Mouse (Mus musculus): ENCODE data around the gene Aldh8a1. TPM values are rescaled to one million over a fixed set of nuclear protein-coding genes. Genes with fewer than 3 reads are reported as not detected.

Aldh8a1 gene
- polyA plus RNA-seq, 1 experiment from 2014 or later, result not detected

- no peak overlapping the region for H3K4me2 ChIP-seq (ENCODE audit: low read depth, low read length)
- H3K27me3 ChIP-seq (ENCODE audit: control insufficient read depth, insufficient read depth, low read length), result no peaks in the 10 kb centered on the region
- no peaks in the 10 kb centered on the region for H3K4me1 ChIP-seq (ENCODE audit: control insufficient read depth, insufficient read depth, low read length)
- no peaks in the 10 kb centered on the region for H3K9me3 ChIP-seq (replicated peaks; ENCODE audit: control insufficient read depth, low read length)
- DNase-seq (ENCODE audit: low spot score), result no peak
- H3K36me3 ChIP-seq (replicated peaks; ENCODE audit: control insufficient read depth, insufficient read depth, low read depth, low read length), result peaks cover 2% of the 10 kb centered on the region; the same call in 1 of the 2 replicates
- no peak for ATAC-seq (replicated peaks; ENCODE audit: insufficient number of reproducible peaks, low FRiP score, low TSS enrichment, low read depth)
- no peak overlapping the region for H3K9ac ChIP-seq (replicated peaks; ENCODE audit: low read length)
- H3K27ac ChIP-seq (replicated peaks; ENCODE audit: low read depth, low read length), result no peak overlapping the region
- 85% methylated on average over 4 of the region's 4 CpGs for WGBS
- H3K4me3 ChIP-seq (ENCODE audit: low read depth, low read length), result no peak overlapping the region
Observed at GRCm38 (mm10) chr10:21359086-21359485, 18.0 kb upstream of the Aldh8a1 start.

GRCm38 (mm10) chr10:21361871-21362270, 15.2 kb upstream of the Aldh8a1 start:
- no peaks in the 10 kb centered on the region for H3K9me3 ChIP-seq (replicated peaks; ENCODE audit: control insufficient read depth, low read length)
- no peaks in the 10 kb centered on the region for H3K27me3 ChIP-seq (ENCODE audit: control insufficient read depth, insufficient read depth, low read length)
- H3K4me1 ChIP-seq (ENCODE audit: control insufficient read depth, insufficient read depth, low read length), result no peaks in the 10 kb centered on the region
- H3K4me2 ChIP-seq (ENCODE audit: low read depth, low read length), result no peak overlapping the region
- H3K4me3 ChIP-seq (ENCODE audit: low read depth, low read length), result no peak overlapping the region
- H3K27ac ChIP-seq (replicated peaks; ENCODE audit: low read depth, low read length), result no peak overlapping the region
- ATAC-seq (replicated peaks; ENCODE audit: insufficient number of reproducible peaks, low FRiP score, low TSS enrichment, low read depth) (no peak), DNase-seq (ENCODE audit: low spot score) (no peak)
- no peaks in the 10 kb centered on the region; the same call in none of the 2 replicates for H3K36me3 ChIP-seq (replicated peaks; ENCODE audit: control insufficient read depth, insufficient read depth, low read depth, low read length)
- WGBS, result 85% methylated on average over 7 of the region's 7 CpGs
- H3K9ac ChIP-seq (replicated peaks; ENCODE audit: low read length), result no peak overlapping the region

- H3K9ac ChIP-seq (replicated peaks; ENCODE audit: low read length), result no peak overlapping the region
- H3K4me3 ChIP-seq (ENCODE audit: low read depth, low read length), result no peak overlapping the region
- H3K9me3 ChIP-seq (replicated peaks; ENCODE audit: control insufficient read depth, low read length), result no peaks in the 10 kb centered on the region
- no peak overlapping the region for H3K27ac ChIP-seq (replicated peaks; ENCODE audit: low read depth, low read length)
- no peaks in the 10 kb centered on the region; the same call in none of the 2 replicates for H3K36me3 ChIP-seq (replicated peaks; ENCODE audit: control insufficient read depth, insufficient read depth, low read depth, low read length)
- no peaks in the 10 kb centered on the region for H3K27me3 ChIP-seq (ENCODE audit: control insufficient read depth, insufficient read depth, low read length)
- no peak overlapping the region for H3K4me2 ChIP-seq (ENCODE audit: low read depth, low read length)
- DNase-seq (ENCODE audit: low spot score), result no peak
- ATAC-seq (replicated peaks; ENCODE audit: insufficient number of reproducible peaks, low FRiP score, low TSS enrichment, low read depth), result no peak
- WGBS, result 88% methylated on average over 4 of the region's 4 CpGs
- H3K4me1 ChIP-seq (ENCODE audit: control insufficient read depth, insufficient read depth, low read length), result no peaks in the 10 kb centered on the region
Observed at GRCm38 (mm10) chr10:21363297-21363696, 13.8 kb upstream of the Aldh8a1 start.

- Histone ChIP-seq H3K4me1 (ENCODE audit: control insufficient read depth, insufficient read depth, low read length) (no peaks in the 10 kb centered on the region), H3K4me2 (ENCODE audit: low read depth, low read length) (no peak overlapping the region), H3K4me3 (ENCODE audit: low read depth, low read length) (no peak overlapping the region), H3K36me3 (replicated peaks; ENCODE audit: control insufficient read depth, insufficient read depth, low read depth, low read length) (no peaks in the 10 kb centered on the region; the same call in none of the 2 replicates), H3K27me3 (ENCODE audit: control insufficient read depth, insufficient read depth, low read length) (no peaks in the 10 kb centered on the region), H3K9ac (replicated peaks; ENCODE audit: low read length) (no peak overlapping the region), H3K9me3 (replicated peaks; ENCODE audit: control insufficient read depth, low read length) (no peaks in the 10 kb centered on the region), H3K27ac (replicated peaks; ENCODE audit: low read depth, low read length) (no peak overlapping the region)
- 93% methylated on average over 7 of the region's 7 CpGs for whole genome bisulfite sequencing
- DNase-seq (ENCODE audit: low spot score), result no peak
- no peak for ATAC-seq (replicated peaks; ENCODE audit: insufficient number of reproducible peaks, low FRiP score, low TSS enrichment, low read depth)
Observed at GRCm38 (mm10) chr10:21364946-21365345, 12.1 kb upstream of the Aldh8a1 start.

- Histone ChIP-seq H3K4me1 (ENCODE audit: control insufficient read depth, insufficient read depth, low read length) (no peaks in the 10 kb centered on the region), H3K4me2 (ENCODE audit: low read depth, low read length) (no peak overlapping the region), H3K27me3 (ENCODE audit: control insufficient read depth, insufficient read depth, low read length) (no peaks in the 10 kb centered on the region), H3K27ac (replicated peaks; ENCODE audit: low read depth, low read length) (no peak overlapping the region), H3K4me3 (ENCODE audit: low read depth, low read length) (no peak overlapping the region), H3K9me3 (replicated peaks; ENCODE audit: control insufficient read depth, low read length) (no peaks in the 10 kb centered on the region), H3K36me3 (replicated peaks; ENCODE audit: control insufficient read depth, insufficient read depth, low read depth, low read length) (no peaks in the 10 kb centered on the region; the same call in none of the 2 replicates), H3K9ac (replicated peaks; ENCODE audit: low read length) (no peak overlapping the region)
- DNase-seq (ENCODE audit: low spot score) (no peak), ATAC-seq (replicated peaks; ENCODE audit: insufficient number of reproducible peaks, low FRiP score, low TSS enrichment, low read depth) (no peak)
- 85% methylated on average over 4 of the region's 4 CpGs for WGBS
Observed at GRCm38 (mm10) chr10:21365897-21366296, 11.2 kb upstream of the Aldh8a1 start.

DNA sequence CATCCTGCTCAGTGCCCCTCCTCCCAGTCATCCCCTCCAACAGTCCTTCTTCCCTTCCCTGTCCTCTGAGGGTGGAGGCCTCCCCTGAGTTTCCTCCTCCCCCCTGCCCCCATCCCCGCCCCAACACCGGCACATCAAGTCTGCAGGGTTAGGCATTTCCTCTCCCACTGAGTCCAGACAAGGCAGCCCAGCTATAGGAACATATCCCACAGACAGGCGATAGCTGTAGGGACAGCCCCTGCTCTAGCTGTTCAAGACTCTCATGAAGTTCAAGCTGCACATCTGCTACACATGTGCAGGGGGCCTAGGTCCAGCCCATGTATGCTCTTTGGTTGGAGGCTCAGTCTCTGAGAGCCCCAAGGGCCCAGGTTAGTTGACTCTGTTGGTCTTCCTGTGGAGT, 10.6 kb upstream of the Aldh8a1 start:
- H3K4me3 ChIP-seq (ENCODE audit: low read depth, low read length), result no peak overlapping the region

GRCm38 (mm10) chr10:21367481-21367880, 9.6 kb upstream of the Aldh8a1 start:
- ATAC-seq (replicated peaks; ENCODE audit: insufficient number of reproducible peaks, low FRiP score, low TSS enrichment, low read depth), result no peak
- Histone ChIP-seq H3K4me1 (ENCODE audit: control insufficient read depth, insufficient read depth, low read length) (no peaks in the 10 kb centered on the region), H3K27me3 (ENCODE audit: control insufficient read depth, insufficient read depth, low read length) (no peaks in the 10 kb centered on the region), H3K9ac (replicated peaks; ENCODE audit: low read length) (no peak overlapping the region), H3K4me2 (ENCODE audit: low read depth, low read length) (no peak overlapping the region), H3K36me3 (replicated peaks; ENCODE audit: control insufficient read depth, insufficient read depth, low read depth, low read length) (no peaks in the 10 kb centered on the region; the same call in none of the 2 replicates), H3K4me3 (ENCODE audit: low read depth, low read length) (no peak overlapping the region), H3K9me3 (replicated peaks; ENCODE audit: control insufficient read depth, low read length) (no peaks in the 10 kb centered on the region), H3K27ac (replicated peaks; ENCODE audit: low read depth, low read length) (no peak overlapping the region)
- DNase-seq (ENCODE audit: low spot score), result no peak
- 94% methylated on average over 9 of the region's 9 CpGs for WGBS

More for the DNA sequence above, 10.6 kb upstream of the Aldh8a1 start:
- H3K4me2 ChIP-seq (ENCODE audit: low read depth, low read length), result no peak overlapping the region
- no peaks in the 10 kb centered on the region for H3K27me3 ChIP-seq (ENCODE audit: control insufficient read depth, insufficient read depth, low read length)
- 65% methylated on average over 3 of the region's 3 CpGs for WGBS
- no peak for ATAC-seq (replicated peaks; ENCODE audit: insufficient number of reproducible peaks, low FRiP score, low TSS enrichment, low read depth)
- no peaks in the 10 kb centered on the region for H3K4me1 ChIP-seq (ENCODE audit: control insufficient read depth, insufficient read depth, low read length)
- no peaks in the 10 kb centered on the region; the same call in none of the 2 replicates for H3K36me3 ChIP-seq (replicated peaks; ENCODE audit: control insufficient read depth, insufficient read depth, low read depth, low read length)
- no peak overlapping the region for H3K27ac ChIP-seq (replicated peaks; ENCODE audit: low read depth, low read length)
- no peak overlapping the region for H3K9ac ChIP-seq (replicated peaks; ENCODE audit: low read length)
- no peak for DNase-seq (ENCODE audit: low spot score)
- no peaks in the 10 kb centered on the region for H3K9me3 ChIP-seq (replicated peaks; ENCODE audit: control insufficient read depth, low read length)

GRCm38 (mm10) chr10:21369586-21369985, 7.5 kb upstream of the Aldh8a1 start:
- H3K4me3 ChIP-seq (ENCODE audit: low read depth, low read length), result no peak overlapping the region
- no peaks in the 10 kb centered on the region for H3K27me3 ChIP-seq (ENCODE audit: control insufficient read depth, insufficient read depth, low read length)
- ATAC-seq (replicated peaks; ENCODE audit: insufficient number of reproducible peaks, low FRiP score, low TSS enrichment, low read depth), result no peak
- no peaks in the 10 kb centered on the region; the same call in none of the 2 replicates for H3K36me3 ChIP-seq (replicated peaks; ENCODE audit: control insufficient read depth, insufficient read depth, low read depth, low read length)
- no peak overlapping the region for H3K9ac ChIP-seq (replicated peaks; ENCODE audit: low read length)
- H3K27ac ChIP-seq (replicated peaks; ENCODE audit: low read depth, low read length), result no peak overlapping the region
- WGBS, result 60% methylated on average over 2 of the region's 2 CpGs
- no peaks in the 10 kb centered on the region for H3K4me1 ChIP-seq (ENCODE audit: control insufficient read depth, insufficient read depth, low read length)
- no peak overlapping the region for H3K4me2 ChIP-seq (ENCODE audit: low read depth, low read length)
- DNase-seq (ENCODE audit: low spot score), result no peak
- no peaks in the 10 kb centered on the region for H3K9me3 ChIP-seq (replicated peaks; ENCODE audit: control insufficient read depth, low read length)
